Mouse (Mus musculus) cortical plate, adult 2 months (tissue): Measurements from ENCODE around the gene Ubr1. TPM values are rescaled to one million over a fixed set of nuclear protein-coding genes. Genes with fewer than 3 reads are reported as not detected.

Experiments used
- H3K27ac ChIP-seq: fragments of 200-500 bp; 2 replicates; pipeline ENCODE4 v1.5.1; 2012; ENCODE audit warnings: low read length, control low read depth, inconsistent platforms; ENCODE audit not compliant: insufficient read depth
- H3K4me1 ChIP-seq: fragments of 200-500 bp; 2 replicates; pipeline ENCODE4 v1.6.1; 2011; ENCODE audit warnings: low read length; ENCODE audit not compliant: control insufficient read depth, insufficient read depth
- H3K4me3 ChIP-seq: fragments of 200-500 bp; 2 replicates; pipeline ENCODE4 v1.5.1; 2011; ENCODE audit warnings: mild to moderate bottlenecking, low read length, control low read depth; ENCODE audit not compliant: insufficient read depth
- CTCF ChIP-seq: fragments of 200-500 bp; IDR thresholded peaks from 2 replicates; pipeline ENCODE4 v1.5.1; 2011; ENCODE audit warnings: mild to moderate bottlenecking, control low read depth, low read length; ENCODE audit not compliant: insufficient read depth; ENCODE audit errors: extremely low read depth
- POLR2A ChIP-seq: fragments of 200-500 bp; IDR thresholded peaks from 2 replicates; pipeline ENCODE4 v1.6.1; 2011; ENCODE audit warnings: mild to moderate bottlenecking, low read length, control low read depth; ENCODE audit not compliant: insufficient read depth; ENCODE audit errors: extremely low read depth
- polyA plus RNA-seq: library from polyadenylated mRNA; depleted of rRNA; stranded (reverse); fragments of >200 nt; gene quantifications from 2 replicates; pipeline ENCODE4 v1.2.3, GENCODE M21; 2012

Gene Ubr1
- polyA plus RNA-seq, 1 experiment = 16.5 TPM

- Histone ChIP-seq H3K27ac (no peak overlapping the region), H3K4me1 (peaks cover 6% of the 10 kb centered on the region), H3K4me3 (no peak overlapping the region)
- TF ChIP-seq CTCF = no peak
- TF ChIP-seq POLR2A = no peak
Observed at GRCm38 (mm10) chr2:120867336-120867735, 103.2 kb downstream of the Ubr1 start.

GRCm38 (mm10) chr2:120866561-120866960 is 104.0 kb downstream of the Ubr1 start:
- no peak for TF ChIP-seq POLR2A
- peak; percentile 59 for TF ChIP-seq CTCF
- Histone ChIP-seq H3K27ac (no peak overlapping the region), H3K4me1 (peaks cover 3% of the 10 kb centered on the region; the same call in 1 of the 2 replicates)

GRCm38 (mm10) chr2:120863389-120863788 is 107.1 kb downstream of the Ubr1 start:
- no peak overlapping the region for H3K4me3 ChIP-seq
- peaks cover 1% of the 10 kb centered on the region; the same call in 1 of the 2 replicates for H3K4me1 ChIP-seq
- no peak for TF ChIP-seq POLR2A
- no peak for TF ChIP-seq CTCF
- H3K27ac ChIP-seq = no peak overlapping the region

More at GRCm38 (mm10) chr2:120866561-120866960, 104.0 kb downstream of the Ubr1 start:
- no peak overlapping the region for H3K4me3 ChIP-seq

GRCm38 (mm10) chr2:120860699-120861098 is 109.8 kb downstream of the Ubr1 start:
- H3K4me1 ChIP-seq = peaks cover 1% of the 10 kb centered on the region; the same call in 1 of the 2 replicates
- TF ChIP-seq POLR2A = no peak
- no peak for TF ChIP-seq CTCF
- H3K4me3 ChIP-seq = no peak overlapping the region
- H3K27ac ChIP-seq = no peak overlapping the region

- TF ChIP-seq POLR2A (no peak), CTCF (no peak)
- Histone ChIP-seq H3K27ac (no peak overlapping the region), H3K4me3 (no peak overlapping the region), H3K4me1 (peaks cover 1% of the 10 kb centered on the region; the same call in 1 of the 2 replicates)
Observed at GRCm38 (mm10) chr2:120858131-120858530, 112.4 kb downstream of the Ubr1 start.

GRCm38 (mm10) chr2:120853151-120853550 is 117.4 kb downstream of the Ubr1 start:
- Histone ChIP-seq H3K27ac (no peak overlapping the region), H3K4me1 (no peaks in the 10 kb centered on the region; the same call in 1 of the 2 replicates), H3K4me3 (no peak overlapping the region)
- TF ChIP-seq CTCF = no peak
- TF ChIP-seq POLR2A = no peak

- Histone ChIP-seq H3K4me3 (no peak overlapping the region), H3K27ac (no peak overlapping the region), H3K4me1 (no peaks in the 10 kb centered on the region; the same call in 1 of the 2 replicates)
- TF ChIP-seq CTCF = no peak
- TF ChIP-seq POLR2A = no peak
Observed at GRCm38 (mm10) chr2:120852626-120853025, 117.9 kb downstream of the Ubr1 start.

GRCm38 (mm10) chr2:120850424-120851082 is 120.0 kb downstream of the Ubr1 start, which contains the start of gene Ttbk2:
Gene Ttbk2, minus strand, starts transcription at chr2:120850604.
- TF ChIP-seq CTCF (no peak), POLR2A (peak; percentile 80)
- peak within 1 kb of the TSS; percentile 6; the same call in 1 of the 2 replicates for H3K27ac ChIP-seq
- no peaks in the 10 kb centered on the region; the same call in 1 of the 2 replicates for H3K4me1 ChIP-seq
- peak within 1 kb of the TSS; percentile 60 for H3K4me3 ChIP-seq

GRCm38 (mm10) chr2:120849449-120850423 is 120.8 kb downstream of the Ubr1 start, which contains the start of gene Cdan1:
Gene Cdan1, minus strand, starts transcription at chr2:120850128.
- peak within 1 kb of the TSS; percentile 60 for H3K4me3 ChIP-seq
- H3K4me1 ChIP-seq = no peaks in the 10 kb centered on the region; the same call in 1 of the 2 replicates
- peak within 1 kb of the TSS; percentile 6; the same call in 1 of the 2 replicates for H3K27ac ChIP-seq
- TF ChIP-seq CTCF = no peak
- TF ChIP-seq POLR2A = no peak
